Mouse (Mus musculus): ENCODE measurements around the gene Acta2. TPM values are rescaled to one million over a fixed set of nuclear protein-coding genes. Genes with fewer than 3 reads are reported as not detected.
"Not testable (repeated sequence)": the region's sequence is repeated elsewhere in the genome, so short reads cannot be mapped to it uniquely, and the experiment has no call there.

The Acta2 gene
- polyA plus RNA-seq, 1 experiment from 2014 or later = 2,414 TPM

- H3K4me2 ChIP-seq (replicated peaks; ENCODE audit: low read depth, low read length) = no peak overlapping the region
- no peak for ATAC-seq (ENCODE audit: insufficient number of reproducible peaks, insufficient read depth, low FRiP score, low read depth)
- H3K27ac ChIP-seq (ENCODE audit: low read length) = no peak overlapping the region
- no peaks in the 10 kb centered on the region for H3K4me1 ChIP-seq (ENCODE audit: control insufficient read depth, insufficient read depth, low read length)
- no peaks in the 10 kb centered on the region for H3K36me3 ChIP-seq (ENCODE audit: control insufficient read depth, insufficient read depth, low read length)
- no peak overlapping the region for H3K4me3 ChIP-seq (ENCODE audit: low read depth, low read length)
- H3K9me3 ChIP-seq (ENCODE audit: control insufficient read depth, low read depth, low read length) = no peaks in the 10 kb centered on the region
- 74% methylated on average over 12 of the region's 12 CpGs for WGBS
- H3K9ac ChIP-seq (replicated peaks; ENCODE audit: low read depth, low read length) = no peak overlapping the region
- H3K27me3 ChIP-seq (ENCODE audit: control insufficient read depth, insufficient read depth, low read length) = no peaks in the 10 kb centered on the region
Measured at GRCm38 (mm10) chr19:34212489-34213250, 42.7 kb downstream of the Acta2 start.

GRCm38 (mm10) chr19:34210841-34211240 lies 44.5 kb downstream of the Acta2 start:
- WGBS = 53% methylated on average over 2 of the region's 2 CpGs
- Histone ChIP-seq H3K27me3 (ENCODE audit: control insufficient read depth, insufficient read depth, low read length) (no peaks in the 10 kb centered on the region), H3K27ac (ENCODE audit: low read length) (no peak overlapping the region), H3K4me3 (ENCODE audit: low read depth, low read length) (no peak overlapping the region), H3K4me1 (ENCODE audit: control insufficient read depth, insufficient read depth, low read length) (no peaks in the 10 kb centered on the region), H3K9me3 (ENCODE audit: control insufficient read depth, low read depth, low read length) (no peaks in the 10 kb centered on the region), H3K4me2 (replicated peaks; ENCODE audit: low read depth, low read length) (no peak overlapping the region), H3K9ac (replicated peaks; ENCODE audit: low read depth, low read length) (no peak overlapping the region), H3K36me3 (ENCODE audit: control insufficient read depth, insufficient read depth, low read length) (no peaks in the 10 kb centered on the region)
- no peak for ATAC-seq (ENCODE audit: insufficient number of reproducible peaks, insufficient read depth, low FRiP score, low read depth)

- WGBS = 78% methylated on average over 8 of the region's 8 CpGs
- H3K9ac ChIP-seq (replicated peaks; ENCODE audit: low read depth, low read length) = no peak overlapping the region
- no peaks in the 10 kb centered on the region for H3K4me1 ChIP-seq (ENCODE audit: control insufficient read depth, insufficient read depth, low read length)
- no peaks in the 10 kb centered on the region for H3K9me3 ChIP-seq (ENCODE audit: control insufficient read depth, low read depth, low read length)
- no peak overlapping the region for H3K4me3 ChIP-seq (ENCODE audit: low read depth, low read length)
- H3K27ac ChIP-seq (ENCODE audit: low read length) = no peak overlapping the region
- no peak overlapping the region for H3K4me2 ChIP-seq (replicated peaks; ENCODE audit: low read depth, low read length)
- H3K27me3 ChIP-seq (ENCODE audit: control insufficient read depth, insufficient read depth, low read length) = no peaks in the 10 kb centered on the region
- no peak for ATAC-seq (ENCODE audit: insufficient number of reproducible peaks, insufficient read depth, low FRiP score, low read depth)
- H3K36me3 ChIP-seq (ENCODE audit: control insufficient read depth, insufficient read depth, low read length) = no peaks in the 10 kb centered on the region
Measured at GRCm38 (mm10) chr19:34209930-34210581, 45.3 kb downstream of the Acta2 start.

GRCm38 (mm10) chr19:34209031-34209430 lies 46.4 kb downstream of the Acta2 start:
- Histone ChIP-seq H3K4me1 (ENCODE audit: control insufficient read depth, insufficient read depth, low read length) (no peaks in the 10 kb centered on the region), H3K36me3 (ENCODE audit: control insufficient read depth, insufficient read depth, low read length) (no peaks in the 10 kb centered on the region), H3K9ac (replicated peaks; ENCODE audit: low read depth, low read length) (no peak overlapping the region), H3K4me2 (replicated peaks; ENCODE audit: low read depth, low read length) (no peak overlapping the region), H3K27ac (ENCODE audit: low read length) (no peak overlapping the region), H3K27me3 (ENCODE audit: control insufficient read depth, insufficient read depth, low read length) (no peaks in the 10 kb centered on the region), H3K9me3 (ENCODE audit: control insufficient read depth, low read depth, low read length) (no peaks in the 10 kb centered on the region), H3K4me3 (ENCODE audit: low read depth, low read length) (no peak overlapping the region)
- peak; percentile 89 for ATAC-seq (ENCODE audit: insufficient number of reproducible peaks, insufficient read depth, low FRiP score, low read depth)
- WGBS = 65% methylated on average over 3 of the region's 3 CpGs

- H3K9me3 ChIP-seq (ENCODE audit: control insufficient read depth, low read depth, low read length) = no peaks in the 10 kb centered on the region
- H3K4me2 ChIP-seq (replicated peaks; ENCODE audit: low read depth, low read length) = no peak overlapping the region
- 69% methylated on average over 8 of the region's 8 CpGs for WGBS
- no peaks in the 10 kb centered on the region for H3K27me3 ChIP-seq (ENCODE audit: control insufficient read depth, insufficient read depth, low read length)
- no peak overlapping the region for H3K9ac ChIP-seq (replicated peaks; ENCODE audit: low read depth, low read length)
- H3K27ac ChIP-seq (ENCODE audit: low read length) = no peak overlapping the region
- H3K36me3 ChIP-seq (ENCODE audit: control insufficient read depth, insufficient read depth, low read length) = no peaks in the 10 kb centered on the region
- H3K4me1 ChIP-seq (ENCODE audit: control insufficient read depth, insufficient read depth, low read length) = no peaks in the 10 kb centered on the region
- H3K4me3 ChIP-seq (ENCODE audit: low read depth, low read length) = no peak overlapping the region
- ATAC-seq (ENCODE audit: insufficient number of reproducible peaks, insufficient read depth, low FRiP score, low read depth) = no peak
Measured at GRCm38 (mm10) chr19:34206760-34207440, 48.5 kb downstream of the Acta2 start.

GRCm38 (mm10) chr19:34206128-34206527 lies 49.3 kb downstream of the Acta2 start:
- H3K4me2 ChIP-seq (replicated peaks; ENCODE audit: low read depth, low read length); H3K9me3 ChIP-seq (ENCODE audit: control insufficient read depth, low read depth, low read length); H3K9ac ChIP-seq (replicated peaks; ENCODE audit: low read depth, low read length); ATAC-seq (ENCODE audit: insufficient number of reproducible peaks, insufficient read depth, low FRiP score, low read depth); H3K4me1 ChIP-seq (ENCODE audit: control insufficient read depth, insufficient read depth, low read length); H3K27me3 ChIP-seq (ENCODE audit: control insufficient read depth, insufficient read depth, low read length); H3K27ac ChIP-seq (ENCODE audit: low read length); H3K4me3 ChIP-seq (ENCODE audit: low read depth, low read length); H3K36me3 ChIP-seq (ENCODE audit: control insufficient read depth, insufficient read depth, low read length): not testable (repeated sequence)
- 79% methylated on average over 4 of the region's 4 CpGs for WGBS

GRCm38 (mm10) chr19:34202668-34203067 lies 52.7 kb downstream of the Acta2 start:
- no peaks in the 10 kb centered on the region for H3K4me1 ChIP-seq (ENCODE audit: control insufficient read depth, insufficient read depth, low read length)
- H3K4me2 ChIP-seq (replicated peaks; ENCODE audit: low read depth, low read length) = no peak overlapping the region
- no peak overlapping the region for H3K9ac ChIP-seq (replicated peaks; ENCODE audit: low read depth, low read length)
- H3K9me3 ChIP-seq (ENCODE audit: control insufficient read depth, low read depth, low read length) = no peaks in the 10 kb centered on the region
- no peaks in the 10 kb centered on the region for H3K36me3 ChIP-seq (ENCODE audit: control insufficient read depth, insufficient read depth, low read length)
- no peak overlapping the region for H3K4me3 ChIP-seq (ENCODE audit: low read depth, low read length)
- H3K27ac ChIP-seq (ENCODE audit: low read length) = no peak overlapping the region
- ATAC-seq (ENCODE audit: insufficient number of reproducible peaks, insufficient read depth, low FRiP score, low read depth) = no peak
- H3K27me3 ChIP-seq (ENCODE audit: control insufficient read depth, insufficient read depth, low read length) = no peaks in the 10 kb centered on the region
- whole genome bisulfite sequencing = 77% methylated on average over 2 of the region's 2 CpGs

GRCm38 (mm10) chr19:34199488-34199887 lies 55.9 kb downstream of the Acta2 start:
- Histone ChIP-seq H3K9ac (replicated peaks; ENCODE audit: low read depth, low read length) (no peak overlapping the region), H3K36me3 (ENCODE audit: control insufficient read depth, insufficient read depth, low read length) (no peaks in the 10 kb centered on the region), H3K4me1 (ENCODE audit: control insufficient read depth, insufficient read depth, low read length) (no peaks in the 10 kb centered on the region), H3K4me3 (ENCODE audit: low read depth, low read length) (no peak overlapping the region), H3K27me3 (ENCODE audit: control insufficient read depth, insufficient read depth, low read length) (no peaks in the 10 kb centered on the region), H3K9me3 (ENCODE audit: control insufficient read depth, low read depth, low read length) (no peaks in the 10 kb centered on the region), H3K4me2 (replicated peaks; ENCODE audit: low read depth, low read length) (no peak overlapping the region), H3K27ac (ENCODE audit: low read length) (no peak overlapping the region)
- 51% methylated on average over 2 of the region's 2 CpGs for WGBS
- no peak for ATAC-seq (ENCODE audit: insufficient number of reproducible peaks, insufficient read depth, low FRiP score, low read depth)
